Mouse (Mus musculus) CH12.LX (cell line): Measurements from ENCODE around the gene Mon1b. TPM values are rescaled to one million over a fixed set of nuclear protein-coding genes. Genes with fewer than 3 reads are reported as not detected.

Source experiments
- DNase-seq: peaks from one replicate; pipeline ENCODE4 v3.0.0-alpha.2; 2013; ENCODE audit errors: extremely low read depth
- H3K27ac ChIP-seq: 2 replicates; pipeline ENCODE4 v1.5.1; 2012; ENCODE audit warnings: low read depth, mild to moderate bottlenecking, control low read depth, moderate library complexity; ENCODE audit not compliant: insufficient read depth
- H3K27me3 ChIP-seq: replicated peaks from 2 replicates; pipeline ENCODE3; 2012; ENCODE audit warnings: inconsistent platforms
- H3K36me3 ChIP-seq, 2 experiments: replicated peaks in 1 of 2; 2 replicates each; pipeline versions ENCODE3 to v1.6.1; 2012; ENCODE audit warnings: inconsistent platforms in 1 of 2, low read length in 1 of 2, mild to moderate bottlenecking in 1 of 2, mixed read lengths in 1 of 2, moderate library complexity in 1 of 2; ENCODE audit not compliant: control insufficient read depth in 1 of 2, insufficient read depth in 1 of 2
- H3K4me1 ChIP-seq, 2 experiments: 2 replicates each; pipeline ENCODE4 v1.6.1; 2012; ENCODE audit warnings: inconsistent platforms in 1 of 2, moderate library complexity in 1 of 2; ENCODE audit not compliant: insufficient read depth in 2 of 2, control insufficient read depth in 1 of 2
- H3K4me2 ChIP-seq: 2 replicates; pipeline ENCODE4 v1.6.1; 2012; ENCODE audit warnings: low read depth, mild to moderate bottlenecking, control low read depth; ENCODE audit not compliant: poor library complexity, insufficient read depth, severe bottlenecking
- H3K4me3 ChIP-seq, 3 experiments: fragments of 150-350 bp in 1 of 3; sonication (generic) in 1 of 3; replicated peaks in 1 of 3; 2 replicates each; pipeline versions ENCODE3 to v1.5.1; 2011 to 2012; ENCODE audit warnings: low read depth in 2 of 3, low read length in 2 of 3, mild to moderate bottlenecking in 2 of 3, moderate library complexity in 2 of 3, control low read depth in 1 of 3, improper control_type of control experiment in 1 of 3, inconsistent platforms in 1 of 3, mixed read lengths in 1 of 3; ENCODE audit not compliant: poor library complexity in 1 of 3
- H3K79me2 ChIP-seq: replicated peaks from 2 replicates; pipeline ENCODE4 v1.6.1; 2012; ENCODE audit warnings: mild to moderate bottlenecking, moderate library complexity; ENCODE audit not compliant: control insufficient read depth, poor library complexity, insufficient read depth, severe bottlenecking; ENCODE audit errors: extremely low read depth
- H3K9ac ChIP-seq: 2 replicates; pipeline ENCODE4 v1.6.1; 2012; ENCODE audit warnings: low read depth, mild to moderate bottlenecking, control low read depth, moderate library complexity; ENCODE audit not compliant: insufficient read depth
- H3K9me3 ChIP-seq: replicated peaks from 2 replicates; pipeline ENCODE3; 2012; ENCODE audit warnings: low read length, inconsistent platforms, mixed read lengths
- BHLHE40 ChIP-seq: IDR thresholded peaks from 2 replicates; pipeline ENCODE4 v1.6.1; 2011; ENCODE audit warnings: mild to moderate bottlenecking, low read depth, low read length, improper control_type of control experiment
- CHD2 ChIP-seq: IDR thresholded peaks from 2 replicates; pipeline ENCODE4 v1.6.1; 2011; ENCODE audit warnings: low read length, improper control_type of control experiment
- CTCF ChIP-seq, 2 experiments: IDR thresholded peaks in 1 of 2; conservative IDR thresholded peaks in 1 of 2; 2 replicates each; pipeline ENCODE4 v1.5.1; 2011 to 2012; ENCODE audit warnings: low read depth in 2 of 2, low read length in 2 of 2, improper control_type of control experiment in 1 of 2, inconsistent platforms in 1 of 2, mild to moderate bottlenecking in 1 of 2, moderate library complexity in 1 of 2
- E2F4 ChIP-seq: IDR thresholded peaks from 2 replicates; pipeline ENCODE4 v1.6.1; 2011; ENCODE audit warnings: low read depth, low read length, improper control_type of control experiment; ENCODE audit not compliant: insufficient replicate concordance
- GABPA ChIP-seq: IDR thresholded peaks from 2 replicates; pipeline ENCODE4 v1.6.1; 2012; ENCODE audit warnings: low read depth, low read length, improper control_type of control experiment, inconsistent platforms; ENCODE audit not compliant: insufficient replicate concordance
- HCFC1 ChIP-seq: IDR thresholded peaks from 2 replicates; pipeline ENCODE4 v1.6.1; 2012; ENCODE audit warnings: low read depth, mild to moderate bottlenecking, inconsistent platforms, low read length, improper control_type of control experiment
- IRF4 ChIP-seq: IDR thresholded peaks from 2 replicates; pipeline ENCODE4 v1.6.1; 2014; ENCODE audit warnings: low read depth, mild to moderate bottlenecking, inconsistent platforms, low read length, improper control_type of control experiment
- JUN ChIP-seq: IDR thresholded peaks from 2 replicates; pipeline ENCODE4 v1.6.1; 2011; ENCODE audit warnings: low read depth, mild to moderate bottlenecking, low read length, improper control_type of control experiment, moderate library complexity; ENCODE audit not compliant: insufficient read depth
- JUND ChIP-seq: conservative IDR thresholded peaks from 2 replicates; pipeline ENCODE4 v1.6.1; 2011; ENCODE audit warnings: low read depth, low read length, improper control_type of control experiment
- KAT2A ChIP-seq: IDR thresholded peaks from 2 replicates; pipeline ENCODE4 v1.6.1; 2012; ENCODE audit warnings: low read length, improper control_type of control experiment, inconsistent platforms; ENCODE audit not compliant: insufficient replicate concordance
- MAFK ChIP-seq: IDR thresholded peaks from 2 replicates; pipeline ENCODE4 v1.6.1; 2011; ENCODE audit warnings: low read length, improper control_type of control experiment; ENCODE audit not compliant: insufficient replicate concordance
- MAZ ChIP-seq: IDR thresholded peaks from 2 replicates; pipeline ENCODE4 v1.6.1; 2012; ENCODE audit warnings: low read depth, mild to moderate bottlenecking, inconsistent platforms, low read length, improper control_type of control experiment, moderate library complexity
- MEF2A ChIP-seq: IDR thresholded peaks from 2 replicates; pipeline ENCODE4 v1.6.1; 2014; ENCODE audit warnings: low read depth, mild to moderate bottlenecking, inconsistent platforms, low read length, improper control_type of control experiment, borderline replicate concordance
- MXI1 ChIP-seq: IDR thresholded peaks from 2 replicates; pipeline ENCODE4 v1.6.1; 2011; ENCODE audit warnings: mild to moderate bottlenecking, low read depth, low read length, improper control_type of control experiment
- MYC ChIP-seq: IDR thresholded peaks from 2 replicates; pipeline ENCODE4 v1.6.1; 2011; ENCODE audit warnings: low read depth, mild to moderate bottlenecking, improper control_type of control experiment, low read length
- NELFE ChIP-seq: IDR thresholded peaks from 2 replicates; pipeline ENCODE4 v1.6.1; 2011; ENCODE audit warnings: low read depth, low read length, improper control_type of control experiment
- NRF1 ChIP-seq: IDR thresholded peaks from 2 replicates; pipeline ENCODE4 v1.6.1; 2014; ENCODE audit warnings: low read depth, mild to moderate bottlenecking, inconsistent platforms, low read length, improper control_type of control experiment, moderate library complexity
- PAX5 ChIP-seq: IDR thresholded peaks from 2 replicates; pipeline ENCODE4 v1.6.1; 2012; ENCODE audit warnings: low read length, inconsistent platforms, mixed read lengths
- POLR2AphosphoS2 ChIP-seq: IDR thresholded peaks from 2 replicates; pipeline ENCODE4 v1.6.1; 2011; ENCODE audit warnings: low read depth, low read length, improper control_type of control experiment
- RCOR1 ChIP-seq: conservative IDR thresholded peaks from 2 replicates; pipeline ENCODE4 v1.6.1; 2012; ENCODE audit warnings: low read depth, mild to moderate bottlenecking, inconsistent platforms, low read length, improper control_type of control experiment
- SIN3A ChIP-seq: IDR thresholded peaks from 2 replicates; pipeline ENCODE4 v1.6.1; 2012; ENCODE audit warnings: low read length, improper control_type of control experiment, inconsistent platforms
- TCF12 ChIP-seq: IDR thresholded peaks from 2 replicates; pipeline ENCODE4 v1.6.1; 2014; ENCODE audit warnings: low read depth, mild to moderate bottlenecking, inconsistent platforms, low read length, improper control_type of control experiment
- UBTF ChIP-seq: IDR thresholded peaks from 2 replicates; pipeline ENCODE4 v1.6.1; 2012; ENCODE audit warnings: low read depth, mild to moderate bottlenecking, inconsistent platforms, low read length, improper control_type of control experiment, moderate library complexity
- dilution Hi-C: fragments of 300-500 bp; cut with MboI; formaldehyde crosslinking; loops from 2 replicates; pipeline ENCODE4 v1.14.3; 2020; ENCODE audit warnings: low sequenced_read_pairs; ENCODE audit not compliant: extremely low pct_unique_long_range_greater_than_20kb, extremely low pct_ligation_motif_present
- in situ Hi-C: fragments of 300-500 bp; cut with MboI; formaldehyde crosslinking; loops from 3 replicates; pipeline ENCODE4 v1.14.3; 2019; ENCODE audit warnings: low sequenced_read_pairs, low pct_ligation_motif_present, low pct_unique_long_range_greater_than_20kb, mixed read lengths
- polyA plus RNA-seq: library from polyadenylated mRNA; unstranded; fragments of >175 nt; gene quantifications from 2 replicates; pipeline ENCODE4 v1.2.1, GENCODE M21; 2012; ENCODE audit warnings: low read depth; ENCODE audit not compliant: insufficient read length
- total RNA-seq, 2 experiments: library from RNA; depleted of rRNA; stranded (reverse); fragments of 300-350 nt in 1 of 2; fragments of >200 nt in 1 of 2; gene quantifications; 2 replicates each; pipeline ENCODE4 v1.2.3; 2012 to 2014

Mon1b gene
- total and polyA plus RNA-seq, 3 experiments: 7.2 to 17.1 (median 15.2) TPM

DNA sequence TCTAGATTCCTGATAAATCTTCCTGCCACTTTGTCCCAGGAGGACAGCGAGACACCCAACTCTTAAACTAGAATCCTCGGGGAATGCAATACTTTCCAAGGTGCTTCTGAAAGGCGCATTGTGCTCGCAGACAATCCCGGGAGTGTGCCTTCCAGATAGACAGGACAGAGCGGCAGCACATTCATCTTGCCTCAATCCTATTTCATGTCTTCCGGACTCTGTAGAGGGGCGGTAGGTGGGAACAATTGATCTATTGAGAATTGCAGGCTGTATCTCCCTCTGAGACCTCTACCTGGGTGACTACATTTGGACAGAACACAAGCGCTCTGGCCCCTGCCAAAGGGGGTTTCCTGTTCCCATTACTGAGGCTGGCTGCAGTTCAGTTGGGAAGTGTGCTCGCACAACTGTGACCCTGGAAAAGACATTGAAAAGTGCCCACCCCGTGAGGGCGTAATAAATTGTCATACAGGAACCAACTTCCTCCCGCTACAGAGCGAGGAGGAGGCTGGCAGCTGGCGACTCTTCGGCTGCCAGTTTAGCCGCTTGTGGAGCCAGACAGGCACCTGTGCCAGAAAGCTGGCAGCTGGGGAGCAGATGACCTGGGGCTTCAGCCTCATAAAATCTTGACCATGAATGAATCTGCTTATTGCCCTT, 52.6 kb downstream of the Mon1b start:
- in situ Hi-C loops: no loop called here
- H3K4me2 ChIP-seq: no peak overlapping the region
- H3K79me2 ChIP-seq: no peaks in the 10 kb centered on the region
- no peak overlapping the region for H3K9ac ChIP-seq
- TF ChIP-seq BHLHE40 (no peak), CTCF (conservative IDR thresholded peaks at IDR 0.05 in 1 of 2, IDR thresholded peaks at IDR 0.05 in 1 of 2; ENCODE audit: low read depth in 2 of 2, low read length in 2 of 2) (no peak), RCOR1 (no peak), CHD2 (no peak), NELFE (no peak), GABPA (no peak), JUN (no peak), MXI1 (no peak), IRF4 (no peak), SIN3A (no peak), MAZ (no peak)
- TF ChIP-seq, all 38 proteins: peak for 0
- no peak for DNase-seq
- Histone ChIP-seq H3K27ac (no peak overlapping the region), H3K27me3 (no peaks in the 10 kb centered on the region), H3K36me3 (no peaks in the 10 kb centered on the region), H3K9me3 (no peaks in the 10 kb centered on the region), H3K4me3 (no peak overlapping the region), H3K4me1 (peaks cover 4 to 5% of the 10 kb centered on the region in 2 experiments; a peak in 2 of 4 replicates)
- dilution Hi-C loops: no loop called here

DNA sequence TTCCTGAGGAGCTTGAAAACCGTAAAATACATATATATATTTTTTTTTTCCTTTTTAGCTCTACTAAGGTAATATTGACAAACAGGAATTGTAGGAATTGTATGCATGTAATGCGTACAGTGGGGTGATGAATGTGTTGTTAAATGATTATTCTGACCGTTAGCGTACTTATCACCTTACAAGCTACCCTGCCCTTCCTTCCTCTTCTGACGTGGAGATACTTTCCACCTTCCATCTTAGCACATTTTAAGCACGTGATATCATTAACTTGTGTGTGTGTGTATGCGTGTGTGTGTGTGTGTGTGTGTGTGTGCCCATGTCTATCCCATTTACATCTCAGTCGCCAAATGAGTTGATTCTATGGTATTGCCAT, 53.1 kb downstream of the Mon1b start:
- TF ChIP-seq MAZ (no peak), MAFK (no peak), JUND (no peak), PAX5 (no peak), POLR2AphosphoS2 (no peak), TCF12 (no peak), UBTF (no peak), MYC (no peak), CHD2 (no peak), MEF2A (no peak), KAT2A (no peak), E2F4 (no peak), HCFC1 (no peak), NRF1 (no peak)
- Histone ChIP-seq H3K4me2 (no peak overlapping the region), H3K9me3 (no peaks in the 10 kb centered on the region), H3K27me3 (no peaks in the 10 kb centered on the region), H3K4me3 (no peak overlapping the region), H3K27ac (no peak overlapping the region), H3K9ac (no peak overlapping the region), H3K4me1 (peaks cover 4 to 5% of the 10 kb centered on the region in 2 experiments; a peak in 2 of 4 replicates), H3K36me3 (no peaks in the 10 kb centered on the region), H3K79me2 (no peaks in the 10 kb centered on the region)
- dilution Hi-C loops (no loop called here), in situ Hi-C loops (no loop called here)
- DNase-seq: no peak
